Mouse (Mus musculus): ENCODE measurements around the gene Manba. TPM values are rescaled to one million over a fixed set of nuclear protein-coding genes. Genes with fewer than 3 reads are reported as not detected.

The Manba gene
- total and polyA plus RNA-seq, 3 experiments: 30.9 to 35.2 (median 31.5) TPM

DNA sequence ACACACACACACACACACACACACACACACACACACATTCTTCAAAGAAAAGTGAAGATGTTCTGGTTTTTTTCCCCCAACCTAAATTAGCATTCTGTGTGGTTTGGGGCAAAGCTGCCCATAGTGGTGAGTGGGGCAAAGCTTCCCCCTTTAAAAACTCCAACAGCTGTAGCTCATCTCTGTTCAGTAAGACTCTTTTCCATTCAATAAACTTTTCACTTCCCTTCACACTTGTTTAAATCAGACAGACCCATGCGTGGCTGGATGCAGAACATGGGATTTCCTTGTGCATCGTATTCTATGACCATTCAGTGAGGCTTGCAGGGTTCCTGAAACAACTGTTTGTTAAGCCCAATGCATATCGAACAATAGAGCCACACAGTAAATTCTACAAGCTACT is 129.0 kb downstream of the Manba start:
- H3K4me1 ChIP-seq (ENCODE audit: control insufficient read depth in 1 of 2, insufficient read depth in 2 of 2): peaks cover 18 to 83% of the 10 kb centered on the region in 2 experiments
- TF ChIP-seq ETS1 (conservative IDR thresholded peaks at IDR 0.05; ENCODE audit: low read depth, low read length) (peak; percentile 94), ZNF384 (IDR thresholded peaks at IDR 0.05; ENCODE audit: low read depth, low read length) (peak; percentile 85), ZKSCAN1 (IDR thresholded peaks at IDR 0.05; ENCODE audit: borderline replicate concordance, low read depth, low read length) (no peak), PAX5 (IDR thresholded peaks at IDR 0.05; ENCODE audit: low read length) (no peak), RAD21 (IDR thresholded peaks at IDR 0.05; ENCODE audit: low read depth, low read length) (no peak; the same call in none of the 2 replicates), MAFK (IDR thresholded peaks at IDR 0.05; ENCODE audit: insufficient replicate concordance, low read length) (peak; percentile 59; the same call in 1 of the 2 replicates), NRF1 (IDR thresholded peaks at IDR 0.05; ENCODE audit: low read depth, low read length) (no peak), USF2 (conservative IDR thresholded peaks at IDR 0.05; ENCODE audit: low read depth, low read length) (no peak), HCFC1 (IDR thresholded peaks at IDR 0.05; ENCODE audit: low read depth, low read length) (no peak; the same call in 1 of the 2 replicates), ZC3H11A (IDR thresholded peaks at IDR 0.05; ENCODE audit: low read depth, low read length) (no peak), MAX (IDR thresholded peaks at IDR 0.05; ENCODE audit: low read length) (peak; percentile 56), UBTF (IDR thresholded peaks at IDR 0.05; ENCODE audit: low read depth, low read length) (no peak), CHD2 (IDR thresholded peaks at IDR 0.05; ENCODE audit: low read length) (peak; percentile 63; the same call in 1 of the 2 replicates), KAT2A (IDR thresholded peaks at IDR 0.05; ENCODE audit: insufficient replicate concordance, low read length) (no peak), EP300 (IDR thresholded peaks at IDR 0.05; ENCODE audit: low read length) (peak; percentile 96), SMC3 (IDR thresholded peaks at IDR 0.05; ENCODE audit: low read depth, low read length) (no peak; the same call in 1 of the 2 replicates), MAZ (IDR thresholded peaks at IDR 0.05; ENCODE audit: low read depth, low read length) (0 out of 2 replicates have a peak, but pooled peaks have one; percentile 49), GABPA (IDR thresholded peaks at IDR 0.05; ENCODE audit: insufficient replicate concordance, low read depth, low read length) (no peak), USF1 (IDR thresholded peaks at IDR 0.05; ENCODE audit: low read depth, low read length) (no peak), JUN (IDR thresholded peaks at IDR 0.05; ENCODE audit: insufficient read depth, low read depth, low read length) (peak; percentile 38), SIN3A (IDR thresholded peaks at IDR 0.05; ENCODE audit: low read length) (peak; percentile 92), MEF2A (IDR thresholded peaks at IDR 0.05; ENCODE audit: borderline replicate concordance, low read depth, low read length) (peak; percentile 90; the same call in 1 of the 2 replicates), CTCF (conservative IDR thresholded peaks at IDR 0.05 in 1 of 2, IDR thresholded peaks at IDR 0.05 in 1 of 2; ENCODE audit: low read depth in 2 of 2, low read length in 2 of 2) (no peak), ZMIZ1 (IDR thresholded peaks at IDR 0.05; ENCODE audit: low read depth, low read length) (no peak), E2F4 (IDR thresholded peaks at IDR 0.05; ENCODE audit: insufficient replicate concordance, low read depth, low read length) (peak; percentile 20; the same call in 1 of the 2 replicates), MYC (IDR thresholded peaks at IDR 0.05; ENCODE audit: low read depth, low read length) (peak; percentile 66; the same call in 1 of the 2 replicates), POLR2AphosphoS2 (IDR thresholded peaks at IDR 0.05; ENCODE audit: low read depth, low read length) (no peak), TCF12 (IDR thresholded peaks at IDR 0.05; ENCODE audit: low read depth, low read length) (peak; percentile 85), CHD1 (IDR thresholded peaks at IDR 0.05; ENCODE audit: low read depth, low read length) (no peak), ELF1 (IDR thresholded peaks at IDR 0.05; ENCODE audit: low read depth, low read length) (no peak), BHLHE40 (IDR thresholded peaks at IDR 0.05; ENCODE audit: low read depth, low read length) (peak; percentile 76), MXI1 (IDR thresholded peaks at IDR 0.05; ENCODE audit: low read depth, low read length) (peak; percentile 69; the same call in 1 of the 2 replicates), POLR2A (IDR thresholded peaks at IDR 0.05; ENCODE audit: low read depth, low read length) (no peak), TBP (conservative IDR thresholded peaks at IDR 0.05; ENCODE audit: low read depth, low read length) (no peak), RCOR1 (conservative IDR thresholded peaks at IDR 0.05; ENCODE audit: low read depth, low read length) (peak; percentile 79; the same call in 1 of the 2 replicates), NELFE (IDR thresholded peaks at IDR 0.05; ENCODE audit: low read depth, low read length) (no peak), IRF4 (IDR thresholded peaks at IDR 0.05; ENCODE audit: low read depth, low read length) (peak; percentile 92), JUND (conservative IDR thresholded peaks at IDR 0.05; ENCODE audit: low read depth, low read length) (no peak)
- H3K27ac ChIP-seq (ENCODE audit: insufficient read depth, low read depth): peak overlapping the region; percentile 11; the same call in 1 of the 2 replicates
- H3K9ac ChIP-seq (ENCODE audit: insufficient read depth, low read depth): no peak overlapping the region
- peak overlapping the region; percentile 25; the same call in 1 of the 2 replicates for H3K4me2 ChIP-seq (ENCODE audit: insufficient read depth, low read depth, poor library complexity, severe bottlenecking)
- DNase-seq (ENCODE audit: extremely low read depth): peak; percentile 82
- in situ Hi-C loops (cut with MboI; ENCODE audit: low pct_ligation_motif_present, low pct_unique_long_range_greater_than_20kb, low sequenced_read_pairs) (no loop called here), dilution Hi-C loops (cut with MboI; ENCODE audit: extremely low pct_ligation_motif_present, extremely low pct_unique_long_range_greater_than_20kb, low sequenced_read_pairs) (no loop called here)
- H3K27me3 ChIP-seq (replicated peaks): no peaks in the 10 kb centered on the region
- H3K79me2 ChIP-seq (replicated peaks; ENCODE audit: control insufficient read depth, extremely low read depth, insufficient read depth, poor library complexity, severe bottlenecking): 0 out of 2 replicates have a peak, but pooled peaks cover 3% of the 10 kb centered on the region
- H3K4me3 ChIP-seq (replicated peaks in 1 of 3; ENCODE audit: low read depth in 2 of 3, low read length in 2 of 3, poor library complexity in 1 of 3): no peak overlapping the region
- peaks cover 83 to 93% of the 10 kb centered on the region in 2 experiments for H3K36me3 ChIP-seq (replicated peaks in 1 of 2; ENCODE audit: control insufficient read depth in 1 of 2, insufficient read depth in 1 of 2, low read length in 1 of 2)
- no peaks in the 10 kb centered on the region for H3K9me3 ChIP-seq (replicated peaks; ENCODE audit: low read length)

Measured in CH12.LX (cell line).